Mouse (Mus musculus): Measurements from ENCODE around the gene Alk. TPM values are rescaled to one million over a fixed set of nuclear protein-coding genes. Genes with fewer than 3 reads are reported as not detected.

Alk gene
- polyA plus RNA-seq, 1 experiment: not detected

DNA sequence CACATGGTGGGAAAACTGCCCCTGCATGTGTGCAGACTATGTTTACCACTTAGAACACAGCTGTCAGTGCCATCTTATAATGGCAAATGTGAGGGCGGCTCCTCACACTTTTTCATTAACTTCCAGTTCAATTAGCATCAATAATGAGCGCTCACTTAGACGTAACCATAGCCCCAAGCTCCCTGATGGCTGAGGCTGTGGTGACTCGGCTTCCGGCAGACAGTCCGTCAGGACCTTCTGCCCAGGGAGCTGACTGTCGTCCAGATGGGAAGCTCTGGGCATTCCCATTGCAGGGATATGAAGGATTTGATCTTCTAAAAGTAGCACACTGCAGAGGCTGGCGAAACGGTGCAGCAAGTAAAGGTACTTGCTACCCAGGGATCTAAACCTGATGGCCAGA is 25.1 kb downstream of the Alk start:
- H3K36me3 ChIP-seq (ENCODE audit: control insufficient read depth, insufficient read depth, low read length, poor library complexity, severe bottlenecking): no peaks in the 10 kb centered on the region
- H3K9me3 ChIP-seq (replicated peaks; ENCODE audit: control insufficient read depth, insufficient read depth, low read length, poor library complexity, severe bottlenecking): peaks cover 11% of the 10 kb centered on the region; the same call in 1 of the 2 replicates
- no peak overlapping the region for H3K4me3 ChIP-seq (ENCODE audit: low read depth, low read length)
- H3K27ac ChIP-seq (ENCODE audit: insufficient read depth, low read length): no peak overlapping the region
- H3K27me3 ChIP-seq (ENCODE audit: control insufficient read depth, insufficient read depth, low read length, poor library complexity, severe bottlenecking): no peaks in the 10 kb centered on the region
- no peak for TF ChIP-seq EP300 (IDR thresholded peaks at IDR 0.05; ENCODE audit: insufficient read depth, low read depth, low read length)
- TF ChIP-seq CTCF (IDR thresholded peaks at IDR 0.05; ENCODE audit: low read depth, low read length): no peak
- no peak for TF ChIP-seq POLR2A (IDR thresholded peaks at IDR 0.05; ENCODE audit: insufficient read depth, low read length)
- no peak overlapping the region for H3K9ac ChIP-seq (ENCODE audit: low read depth, poor library complexity, severe bottlenecking)
- no peaks in the 10 kb centered on the region for H3K4me1 ChIP-seq (ENCODE audit: control insufficient read depth, insufficient read depth, low read length)

DNA sequence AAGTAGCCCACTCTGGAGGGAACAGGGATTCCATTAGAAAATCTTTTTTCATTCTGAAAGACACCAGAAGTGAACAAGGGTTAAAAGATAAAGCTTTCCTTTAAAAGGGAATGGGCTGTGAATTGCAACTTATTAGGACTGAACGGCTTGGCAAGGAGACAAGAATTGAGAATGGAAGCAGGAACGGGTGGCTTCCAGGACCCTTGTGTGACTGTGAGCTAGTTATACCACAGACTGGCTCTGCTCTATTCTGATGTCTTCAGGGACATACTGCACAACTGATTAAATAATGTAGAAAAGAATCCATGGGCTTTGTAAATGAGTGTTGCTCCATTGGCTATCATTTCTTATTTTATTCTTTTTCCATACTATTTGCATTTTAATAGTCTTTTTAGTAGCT is 33.0 kb downstream of the Alk start:
- TF ChIP-seq CTCF (IDR thresholded peaks at IDR 0.05; ENCODE audit: low read depth, low read length): no peak
- no peak for TF ChIP-seq EP300 (IDR thresholded peaks at IDR 0.05; ENCODE audit: insufficient read depth, low read depth, low read length)
- no peak for TF ChIP-seq POLR2A (IDR thresholded peaks at IDR 0.05; ENCODE audit: insufficient read depth, low read length)
- Histone ChIP-seq H3K4me3 (ENCODE audit: low read depth, low read length) (no peak overlapping the region), H3K9ac (ENCODE audit: low read depth, poor library complexity, severe bottlenecking) (no peak overlapping the region), H3K27ac (ENCODE audit: insufficient read depth, low read length) (no peak overlapping the region), H3K36me3 (ENCODE audit: control insufficient read depth, insufficient read depth, low read length, poor library complexity, severe bottlenecking) (no peaks in the 10 kb centered on the region), H3K4me1 (ENCODE audit: control insufficient read depth, insufficient read depth, low read length) (no peaks in the 10 kb centered on the region), H3K9me3 (replicated peaks; ENCODE audit: control insufficient read depth, insufficient read depth, low read length, poor library complexity, severe bottlenecking) (no peaks in the 10 kb centered on the region), H3K27me3 (ENCODE audit: control insufficient read depth, insufficient read depth, low read length, poor library complexity, severe bottlenecking) (no peaks in the 10 kb centered on the region)

DNA sequence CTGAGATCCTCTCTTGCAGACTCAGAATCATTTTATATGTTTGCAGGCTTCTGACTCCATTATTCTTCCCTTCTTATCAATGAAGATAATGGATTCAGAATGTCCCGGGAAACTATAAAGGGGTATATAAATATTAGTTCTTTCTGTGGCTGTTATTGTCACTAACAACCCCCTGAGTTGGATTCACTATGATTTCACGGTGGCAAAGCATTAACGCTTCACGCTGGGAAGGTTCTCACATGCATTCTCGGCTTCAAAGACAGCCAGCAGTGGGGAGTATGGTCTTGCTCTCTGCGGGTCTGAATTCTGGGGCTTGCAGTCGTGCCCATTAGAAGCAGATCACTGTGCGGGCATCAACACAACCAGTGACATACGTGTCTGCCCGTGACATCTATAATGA is 34.9 kb downstream of the Alk start:
- no peaks in the 10 kb centered on the region for H3K9me3 ChIP-seq (replicated peaks; ENCODE audit: control insufficient read depth, insufficient read depth, low read length, poor library complexity, severe bottlenecking)
- H3K9ac ChIP-seq (ENCODE audit: low read depth, poor library complexity, severe bottlenecking): no peak overlapping the region
- H3K4me1 ChIP-seq (ENCODE audit: control insufficient read depth, insufficient read depth, low read length): no peaks in the 10 kb centered on the region
- H3K27me3 ChIP-seq (ENCODE audit: control insufficient read depth, insufficient read depth, low read length, poor library complexity, severe bottlenecking): no peaks in the 10 kb centered on the region
- H3K27ac ChIP-seq (ENCODE audit: insufficient read depth, low read length): no peak overlapping the region
- TF ChIP-seq CTCF (IDR thresholded peaks at IDR 0.05; ENCODE audit: low read depth, low read length): no peak
- TF ChIP-seq POLR2A (IDR thresholded peaks at IDR 0.05; ENCODE audit: insufficient read depth, low read length): no peak
- H3K36me3 ChIP-seq (ENCODE audit: control insufficient read depth, insufficient read depth, low read length, poor library complexity, severe bottlenecking): no peaks in the 10 kb centered on the region
- no peak overlapping the region for H3K4me3 ChIP-seq (ENCODE audit: low read depth, low read length)

DNA sequence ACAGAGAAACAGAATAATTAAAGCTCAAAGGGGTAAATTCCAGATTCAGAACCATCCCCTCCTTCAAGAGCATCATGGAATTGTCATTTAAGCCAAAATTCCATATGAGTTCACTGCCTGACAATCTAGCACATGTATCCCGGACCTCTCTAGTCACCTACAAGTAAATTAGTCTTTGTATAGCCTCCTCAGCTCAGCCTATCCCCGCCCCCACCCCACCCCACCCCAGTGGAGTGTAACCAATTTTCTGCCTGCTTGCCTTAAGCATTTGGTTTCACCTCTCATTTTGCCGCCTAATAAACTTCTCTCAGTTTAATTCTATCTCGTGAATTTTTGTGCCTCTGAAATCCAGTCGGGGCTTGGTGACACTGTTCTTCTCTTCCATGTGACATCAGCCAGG is 41.0 kb downstream of the Alk start:
- no peak overlapping the region for H3K9ac ChIP-seq (ENCODE audit: low read depth, poor library complexity, severe bottlenecking)
- no peak overlapping the region for H3K27ac ChIP-seq (ENCODE audit: insufficient read depth, low read length)
- no peaks in the 10 kb centered on the region for H3K36me3 ChIP-seq (ENCODE audit: control insufficient read depth, insufficient read depth, low read length, poor library complexity, severe bottlenecking)
- no peak overlapping the region for H3K4me3 ChIP-seq (ENCODE audit: low read depth, low read length)
- 0 out of 2 replicates have a peak, but pooled peaks cover 6% of the 10 kb centered on the region for H3K9me3 ChIP-seq (replicated peaks; ENCODE audit: control insufficient read depth, insufficient read depth, low read length, poor library complexity, severe bottlenecking)
- TF ChIP-seq POLR2A (IDR thresholded peaks at IDR 0.05; ENCODE audit: insufficient read depth, low read length) (no peak), EP300 (IDR thresholded peaks at IDR 0.05; ENCODE audit: insufficient read depth, low read depth, low read length) (no peak), CTCF (IDR thresholded peaks at IDR 0.05; ENCODE audit: low read depth, low read length) (no peak)
- H3K27me3 ChIP-seq (ENCODE audit: control insufficient read depth, insufficient read depth, low read length, poor library complexity, severe bottlenecking): no peaks in the 10 kb centered on the region; the same call in 1 of the 2 replicates
- no peaks in the 10 kb centered on the region for H3K4me1 ChIP-seq (ENCODE audit: control insufficient read depth, insufficient read depth, low read length)

DNA sequence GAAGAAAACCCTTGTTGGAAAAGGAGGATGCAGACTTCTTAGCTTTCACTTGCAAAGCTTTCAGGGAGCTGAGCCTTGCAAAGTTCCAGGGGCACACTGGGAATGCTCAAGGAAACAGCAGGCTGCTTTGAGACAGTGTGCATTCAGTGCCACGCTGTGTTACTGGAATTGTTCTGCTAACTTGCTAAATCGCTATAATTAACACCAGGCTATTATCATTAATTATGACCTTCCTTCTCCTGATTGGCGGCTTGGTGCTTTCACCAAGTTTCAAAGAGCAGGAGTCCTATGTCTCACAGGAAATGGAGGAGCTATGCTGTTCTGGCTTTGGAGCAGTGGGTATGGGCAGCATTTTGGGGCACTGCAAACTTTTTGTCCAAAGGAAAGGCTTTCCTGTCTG is 43.0 kb downstream of the Alk start:
- Histone ChIP-seq H3K4me3 (ENCODE audit: low read depth, low read length) (no peak overlapping the region), H3K9ac (ENCODE audit: low read depth, poor library complexity, severe bottlenecking) (no peak overlapping the region), H3K4me1 (ENCODE audit: control insufficient read depth, insufficient read depth, low read length) (peaks cover 1% of the 10 kb centered on the region), H3K36me3 (ENCODE audit: control insufficient read depth, insufficient read depth, low read length, poor library complexity, severe bottlenecking) (no peaks in the 10 kb centered on the region), H3K27ac (ENCODE audit: insufficient read depth, low read length) (no peak overlapping the region), H3K9me3 (replicated peaks; ENCODE audit: control insufficient read depth, insufficient read depth, low read length, poor library complexity, severe bottlenecking) (0 out of 2 replicates have a peak, but pooled peaks cover 6% of the 10 kb centered on the region), H3K27me3 (ENCODE audit: control insufficient read depth, insufficient read depth, low read length, poor library complexity, severe bottlenecking) (no peaks in the 10 kb centered on the region; the same call in 1 of the 2 replicates)
- no peak for TF ChIP-seq CTCF (IDR thresholded peaks at IDR 0.05; ENCODE audit: low read depth, low read length)
- TF ChIP-seq POLR2A (IDR thresholded peaks at IDR 0.05; ENCODE audit: insufficient read depth, low read length): no peak
- TF ChIP-seq EP300 (IDR thresholded peaks at IDR 0.05; ENCODE audit: insufficient read depth, low read depth, low read length): no peak

DNA sequence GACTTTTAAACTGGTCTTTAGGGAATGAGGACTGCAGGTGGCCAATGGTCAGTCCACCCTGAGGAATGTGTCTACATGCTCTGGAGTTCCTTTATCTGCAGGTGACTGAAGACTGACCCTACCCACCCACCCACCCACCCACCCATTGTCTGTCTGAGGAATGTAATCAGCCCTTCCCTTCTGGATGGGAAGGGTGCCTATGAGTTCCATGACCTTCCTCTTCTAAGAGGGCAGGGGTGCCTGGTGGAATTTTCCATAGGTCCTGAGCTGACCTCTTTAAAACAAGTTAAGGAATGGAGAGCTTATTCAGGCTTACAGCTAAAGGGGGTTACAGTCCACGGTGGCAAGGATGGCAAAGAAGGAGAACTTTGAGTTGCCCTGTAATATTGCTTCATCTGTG is 43.7 kb downstream of the Alk start:
- H3K9ac ChIP-seq (ENCODE audit: low read depth, poor library complexity, severe bottlenecking): no peak overlapping the region
- H3K4me1 ChIP-seq (ENCODE audit: control insufficient read depth, insufficient read depth, low read length): peaks cover 1% of the 10 kb centered on the region
- TF ChIP-seq CTCF (IDR thresholded peaks at IDR 0.05; ENCODE audit: low read depth, low read length): no peak
- no peak for TF ChIP-seq EP300 (IDR thresholded peaks at IDR 0.05; ENCODE audit: insufficient read depth, low read depth, low read length)
- TF ChIP-seq POLR2A (IDR thresholded peaks at IDR 0.05; ENCODE audit: insufficient read depth, low read length): no peak
- no peak overlapping the region for H3K27ac ChIP-seq (ENCODE audit: insufficient read depth, low read length)
- no peaks in the 10 kb centered on the region; the same call in 1 of the 2 replicates for H3K27me3 ChIP-seq (ENCODE audit: control insufficient read depth, insufficient read depth, low read length, poor library complexity, severe bottlenecking)
- H3K9me3 ChIP-seq (replicated peaks; ENCODE audit: control insufficient read depth, insufficient read depth, low read length, poor library complexity, severe bottlenecking): 0 out of 2 replicates have a peak, but pooled peaks cover 6% of the 10 kb centered on the region
- H3K4me3 ChIP-seq (ENCODE audit: low read depth, low read length): no peak overlapping the region
- H3K36me3 ChIP-seq (ENCODE audit: control insufficient read depth, insufficient read depth, low read length, poor library complexity, severe bottlenecking): no peaks in the 10 kb centered on the region
